ENCODE assay signal across 13 mouse cellular contexts in the genomic region with DNA sequence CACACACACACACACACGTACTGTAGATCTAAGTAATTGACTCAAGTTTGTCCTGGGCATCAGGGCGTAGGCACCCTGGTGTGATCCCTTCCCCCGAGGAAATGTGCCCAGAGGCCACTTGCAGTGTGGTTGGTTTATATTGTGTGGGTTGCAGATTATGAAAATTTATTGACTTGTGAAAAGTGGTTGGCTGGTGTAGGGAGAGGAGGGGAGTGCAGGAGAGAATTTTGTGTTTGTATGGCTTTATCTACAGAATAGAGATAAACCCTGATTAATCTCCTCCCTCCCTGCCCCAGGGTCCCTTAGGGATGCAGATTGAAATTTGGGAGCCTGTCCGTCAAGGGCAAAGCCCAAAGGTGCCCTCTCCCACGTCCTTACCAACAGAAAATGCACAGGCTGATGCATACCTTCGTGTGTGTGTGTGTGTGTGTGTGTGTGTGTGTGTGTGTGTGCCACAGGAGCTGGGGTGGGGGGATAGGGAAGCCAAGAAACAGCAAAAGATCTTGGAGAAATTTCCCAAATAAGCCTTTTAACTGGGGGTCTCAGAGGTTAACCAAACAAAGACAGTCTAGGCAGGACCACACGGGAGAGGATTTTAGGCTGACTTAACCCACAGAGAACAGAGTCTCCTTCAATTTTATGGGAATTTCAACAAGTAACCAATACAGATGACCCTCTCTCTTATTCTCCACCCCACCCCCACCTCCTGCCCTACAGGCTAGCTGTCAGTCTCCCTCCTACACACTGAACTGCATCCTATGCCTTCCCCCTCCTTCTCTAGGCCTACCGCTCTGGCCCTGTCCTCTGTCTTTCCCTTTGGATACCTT. TPM values are rescaled to one million over a fixed set of nuclear protein-coding genes. Genes with fewer than 3 reads are reported as not detected.
DNase-seq lines count a peak whose midpoint lies in the region; ATAC-seq and TF ChIP-seq lines count a peak whose summit lies in the region.
"Had no signal": no experiment of that assay in that cellular context is flagged by ENCODE, and none has a peak within 500 bp of the region (broad histone marks: within the 10 kb centered on the region; RNA-seq: fewer than 3 reads in every experiment).

No protein-coding gene starts in this region.

- peaks cover 37% of the 10 kb centered on the region for H3K4me1 ChIP-seq in heart, embryonic 15.5 days (replicated peaks)
- no peaks in the 10 kb centered on the region for H3K4me1 ChIP-seq in heart, adult 2 months (ENCODE audit: control insufficient read depth, insufficient read depth, low read length)
- H3K4me1 ChIP-seq in embryonic facial prominence, embryonic 14.5 days (ENCODE audit: control insufficient read depth, insufficient read depth, low read length), result peaks cover 10% of the 10 kb centered on the region; the same call in 1 of the 2 replicates
- no peaks in the 10 kb centered on the region for H3K4me1 ChIP-seq in intestine, postnatal 0 days (replicated peaks; ENCODE audit: control insufficient read depth, insufficient read depth, low read length)
- peaks cover 36% of the 10 kb centered on the region for H3K4me1 ChIP-seq in neural tube, embryonic 15.5 days

- TF ChIP-seq EP300 in heart, adult 2 months (IDR thresholded peaks at IDR 0.05; ENCODE audit: insufficient read depth, low read depth, low read length), result no peak

- WGBS in heart, embryonic 15.5 days, result 28% methylated on average over 8 of the region's 8 CpGs
- WGBS in heart, adult 2 months, result 61% methylated on average over 8 of the region's 8 CpGs
- 25% methylated on average over 8 of the region's 8 CpGs for WGBS in embryonic facial prominence, embryonic 14.5 days
- WGBS in intestine, postnatal 0 days, result 16% methylated on average over 8 of the region's 8 CpGs
- 5% methylated on average over 8 of the region's 8 CpGs for WGBS in neural tube, embryonic 15.5 days

- peak overlapping the region; percentile 57; the same call in 1 of the 2 replicates for H3K4me3 ChIP-seq in heart, embryonic 15.5 days
- H3K4me3 ChIP-seq in heart, adult 2 months, result no peak overlapping the region
- H3K4me3 ChIP-seq in embryonic facial prominence, embryonic 14.5 days (ENCODE audit: low read depth, low read length), result peak overlapping the region; percentile 59
- H3K4me3 ChIP-seq in intestine, postnatal 0 days (ENCODE audit: low read depth, low read length), result peak overlapping the region; percentile 64
- H3K4me3 ChIP-seq in neural tube, embryonic 15.5 days (replicated peaks), result peak overlapping the region; percentile 45

- H3K4me2 ChIP-seq in heart, embryonic 15.5 days, result peak overlapping the region; percentile 69; the same call in 1 of the 2 replicates
- peak overlapping the region; percentile 95 for H3K4me2 ChIP-seq in embryonic facial prominence, embryonic 14.5 days (ENCODE audit: low read depth, low read length)
- peak overlapping the region; percentile 60 for H3K4me2 ChIP-seq in intestine, postnatal 0 days (replicated peaks; ENCODE audit: low read depth)
- H3K4me2 ChIP-seq in neural tube, embryonic 15.5 days, result peak overlapping the region; percentile 13; the same call in 1 of the 2 replicates

- no peak for TF ChIP-seq POLR2A in heart, adult 2 months (IDR thresholded peaks at IDR 0.05; ENCODE audit: insufficient read depth, low read depth, low read length)

- intact Hi-C loops in heart, adult 2 months (cut with DNase I), result no loop called here
- intact Hi-C loops in gastrocnemius, postnatal 14 days (cut with DNase I; ENCODE audit: low total_unique reads), result loop anchor here (5.0 to 10.0 kb wide), 3 partner anchors 421 to 733 kb away; no protein-coding TSS in a partner anchor

- no peaks in the 10 kb centered on the region for H3K79me2 ChIP-seq in heart, adult 2 months (replicated peaks; ENCODE audit: control insufficient read depth, insufficient read depth, low read length)

- H3K9me3 ChIP-seq in heart, embryonic 15.5 days (replicated peaks), result no peaks in the 10 kb centered on the region
- no peaks in the 10 kb centered on the region for H3K9me3 ChIP-seq in embryonic facial prominence, embryonic 14.5 days (ENCODE audit: control insufficient read depth, low read length)
- no peaks in the 10 kb centered on the region for H3K9me3 ChIP-seq in intestine, postnatal 0 days (ENCODE audit: control insufficient read depth)
- no peaks in the 10 kb centered on the region for H3K9me3 ChIP-seq in neural tube, embryonic 15.5 days (replicated peaks)

- no peak for DNase-seq in heart, adult 2 months
- no peak for DNase-seq in embryonic facial prominence, embryonic 14.5 days (ENCODE audit: low spot score)
- DNase-seq in layer of hippocampus, adult 18-20 months (ENCODE audit: low spot score in 2 of 2), result no peak
- DNase-seq in gastrocnemius, postnatal 14 days, result no peak
- no peak for DNase-seq in Muller cell, postnatal 12 days (ENCODE audit: inconsistent ontology term)
- DNase-seq: adrenal gland, adult 8-10 months; thymus, adult 18-20 months had no signal

- no peak overlapping the region for H3K27ac ChIP-seq in heart, embryonic 15.5 days
- H3K27ac ChIP-seq in heart, adult 2 months, result no peak overlapping the region
- 0 out of 2 replicates have a peak overlapping the region, but pooled peaks have one; percentile 29 for H3K27ac ChIP-seq in embryonic facial prominence, embryonic 14.5 days (replicated peaks; ENCODE audit: low read depth, low read length)
- peak overlapping the region; percentile 15; the same call in 1 of the 2 replicates for H3K27ac ChIP-seq in intestine, postnatal 0 days (ENCODE audit: low read depth, low read length)
- no peak overlapping the region for H3K27ac ChIP-seq in neural tube, embryonic 15.5 days (replicated peaks)

- no peak overlapping the region for H3K9ac ChIP-seq in heart, embryonic 15.5 days
- no peak overlapping the region for H3K9ac ChIP-seq in heart, adult 2 months (ENCODE audit: low read depth, low read length)
- peak overlapping the region; percentile 77 for H3K9ac ChIP-seq in embryonic facial prominence, embryonic 14.5 days (ENCODE audit: low read depth, low read length)
- peak overlapping the region; percentile 73 for H3K9ac ChIP-seq in intestine, postnatal 0 days (ENCODE audit: low read depth, low read length)
- no peak overlapping the region for H3K9ac ChIP-seq in neural tube, embryonic 15.5 days (replicated peaks)

- no peak for TF ChIP-seq CTCF in heart, adult 2 months (IDR thresholded peaks at IDR 0.05)
- no peak for TF ChIP-seq CTCF in intestine, postnatal 0 days (IDR thresholded peaks at IDR 0.05; ENCODE audit: low read depth)

- no peaks in the 10 kb centered on the region for H3K36me3 ChIP-seq in heart, embryonic 15.5 days
- H3K36me3 ChIP-seq in heart, adult 2 months (ENCODE audit: control insufficient read depth, insufficient read depth, low read length), result no peaks in the 10 kb centered on the region
- no peaks in the 10 kb centered on the region for H3K36me3 ChIP-seq in embryonic facial prominence, embryonic 14.5 days (ENCODE audit: control insufficient read depth, insufficient read depth, low read length)
- H3K36me3 ChIP-seq in intestine, postnatal 0 days (ENCODE audit: control insufficient read depth, insufficient read depth), result no peaks in the 10 kb centered on the region
- no peaks in the 10 kb centered on the region for H3K36me3 ChIP-seq in neural tube, embryonic 15.5 days

- no peak for ATAC-seq in heart, embryonic 15.5 days (replicated peaks; ENCODE audit: insufficient number of reproducible peaks, insufficient read depth, low FRiP score, low read depth)
- ATAC-seq in embryonic facial prominence, embryonic 14.5 days (ENCODE audit: low read depth), result no peak
- ATAC-seq in intestine, postnatal 0 days, result no peak
- no peak for ATAC-seq in neural tube, embryonic 15.5 days (ENCODE audit: low FRiP score)
- ATAC-seq: CD4-positive, CD25-positive, alpha-beta regulatory T cell, adult 4 months had no signal

- peaks cover 96% of the 10 kb centered on the region for H3K27me3 ChIP-seq in heart, embryonic 15.5 days
- peaks cover 25% of the 10 kb centered on the region for H3K27me3 ChIP-seq in heart, adult 2 months (ENCODE audit: control insufficient read depth, insufficient read depth, low read length)
- H3K27me3 ChIP-seq in embryonic facial prominence, embryonic 14.5 days (replicated peaks; ENCODE audit: control insufficient read depth, insufficient read depth, low read length), result peaks cover 93% of the 10 kb centered on the region
- H3K27me3 ChIP-seq in intestine, postnatal 0 days (replicated peaks; ENCODE audit: control insufficient read depth, insufficient read depth, low read length), result peaks cover 93% of the 10 kb centered on the region
- H3K27me3 ChIP-seq in neural tube, embryonic 15.5 days (replicated peaks), result peaks cover 95% of the 10 kb centered on the region

RNA-seq across cellular contexts. Expression of a gene that starts 2.5 kb away (rescaled TPM):
- 0.64 and 1.7 TPM in 2 replicates for polyA plus RNA-seq in heart, embryonic 15.5 days (2015; fragmentation: Nextera tagmentation; extraction: Ambion mirVana)
- total RNA-seq in heart, adult 2 months (2021), result under 1 TPM in 1 of 2 experiments, not detected in 1; 0.10 TPM
- 0.09 and 0.27 TPM in 2 replicates for polyA plus RNA-seq in heart, adult 2 months (2012; rRNA removed)
- 5.1 and 5.3 TPM in 2 replicates for polyA plus RNA-seq in embryonic facial prominence, embryonic 14.5 days (2014; fragmentation: Nextera tagmentation; extraction: Ambion mirVana)
- polyA plus RNA-seq in intestine, postnatal 0 days (2015; fragmentation: Nextera tagmentation; extraction: Ambion mirVana), result 9.3 and 10.6 TPM in 2 replicates
- polyA plus RNA-seq in neural tube, embryonic 15.5 days (2015; fragmentation: Nextera tagmentation; extraction: Ambion mirVana), result 4.5 and 6.3 TPM in 2 replicates
- total RNA-seq in layer of hippocampus, adult 18-20 months (2021), result 1 to 10 TPM; 4.0 to 5.5 TPM
- under 1 TPM in 1 of 2 experiments, not detected in 1; 0.16 TPM for total RNA-seq in gastrocnemius, postnatal 14 days (2021)
- total RNA-seq: adrenal gland, adult 8-10 months; common myeloid progenitor, adult 5-6 weeks had no signal
- polyA plus RNA-seq: CD4-positive, CD25-positive, alpha-beta regulatory T cell, adult 4 months; heart, postnatal 0 days had no signal

Comparison
In these comparisons a context has a peak if more than half of its experiments do, and no peak if none do; other contexts are left out.
1. H3K27ac ChIP-seq: peak in embryonic facial prominence, embryonic 14.5 days (single experiment) and intestine, postnatal 0 days (single experiment); none in heart, embryonic 15.5 days (single experiment), heart, adult 2 months (single experiment) and neural tube, embryonic 15.5 days (single experiment).
2. H3K4me2 ChIP-seq: peak in every context shown above with its lines; median percentile 95 in embryonic facial prominence, embryonic 14.5 days; 69 in heart, embryonic 15.5 days; 60 in intestine, postnatal 0 days; 13 in neural tube, embryonic 15.5 days.
3. H3K9ac ChIP-seq: peak in embryonic facial prominence, embryonic 14.5 days (single experiment) and intestine, postnatal 0 days (single experiment); none in heart, embryonic 15.5 days (single experiment), heart, adult 2 months (single experiment) and neural tube, embryonic 15.5 days (single experiment).